Mouse (Mus musculus) lung, embryonic 16.5 days (tissue): ENCODE data around the gene Fcgrt. TPM values are rescaled to one million over a fixed set of nuclear protein-coding genes. Genes with fewer than 3 reads are reported as not detected.

Source experiments
- ATAC-seq: fragments of 200-750 bp; cut with Nextera tagmentation; 2 replicates; pipeline ENCODE4 v1.8.0; 2017; ENCODE audit warnings: low read depth, mild to moderate bottlenecking, moderate library complexity
- H3K27ac ChIP-seq: fragments of 300-500 bp; sonication (generic); 2 replicates; pipeline ENCODE4 v1.5.1; 2014; ENCODE audit warnings: mild to moderate bottlenecking, control low read depth, low read length
- H3K27me3 ChIP-seq: fragments of 300-500 bp; sonication (generic); 2 replicates; pipeline ENCODE4 v1.6.1; 2014; ENCODE audit warnings: low read depth, low read length, mixed read lengths; ENCODE audit not compliant: control insufficient read depth, insufficient read depth
- H3K36me3 ChIP-seq: fragments of 300-500 bp; sonication (generic); 2 replicates; pipeline ENCODE4 v1.6.1; 2014; ENCODE audit warnings: low read length; ENCODE audit not compliant: control insufficient read depth, insufficient read depth
- H3K4me1 ChIP-seq: fragments of 300-500 bp; sonication (generic); replicated peaks from 2 replicates; pipeline ENCODE4 v1.6.1; 2014; ENCODE audit warnings: low read length, mixed read lengths; ENCODE audit not compliant: control insufficient read depth, insufficient read depth
- H3K4me2 ChIP-seq: fragments of 300-500 bp; sonication (generic); 2 replicates; pipeline ENCODE4 v1.6.1; 2014; ENCODE audit warnings: low read depth, low read length, control low read depth
- H3K4me3 ChIP-seq: fragments of 300-500 bp; sonication (generic); 2 replicates; pipeline ENCODE4 v1.5.1; 2014; ENCODE audit warnings: mild to moderate bottlenecking, low read length, control low read depth
- H3K9ac ChIP-seq: fragments of 300-500 bp; sonication (generic); 2 replicates; pipeline ENCODE4 v1.6.1; 2014; ENCODE audit warnings: low read length, control low read depth
- H3K9me3 ChIP-seq: fragments of 300-500 bp; sonication (generic); 2 replicates; pipeline ENCODE4 v1.6.1; 2016; ENCODE audit warnings: low read length; ENCODE audit not compliant: control insufficient read depth
- WGBS: fragments of 180-500 bp; shearing (Covaris S2); extraction: QIAGEN DNeasy Blood & Tissue Kit; methylation state at CpG from one replicate; pipeline ENCODE4 v1.1.7; 2014; 5-methylcytosine and 5-hydroxymethylcytosine counted together
- polyA plus RNA-seq: library from polyadenylated mRNA; unstranded; fragments of >200 nt; fragmentation: Nextera tagmentation; extraction: Ambion mirVana; gene quantifications from 2 replicates; pipeline ENCODE4 v1.2.1, GENCODE M21; 2015

Gene Fcgrt
- polyA plus RNA-seq, 1 experiment from 2014 or later = 93.7 TPM

DNA sequence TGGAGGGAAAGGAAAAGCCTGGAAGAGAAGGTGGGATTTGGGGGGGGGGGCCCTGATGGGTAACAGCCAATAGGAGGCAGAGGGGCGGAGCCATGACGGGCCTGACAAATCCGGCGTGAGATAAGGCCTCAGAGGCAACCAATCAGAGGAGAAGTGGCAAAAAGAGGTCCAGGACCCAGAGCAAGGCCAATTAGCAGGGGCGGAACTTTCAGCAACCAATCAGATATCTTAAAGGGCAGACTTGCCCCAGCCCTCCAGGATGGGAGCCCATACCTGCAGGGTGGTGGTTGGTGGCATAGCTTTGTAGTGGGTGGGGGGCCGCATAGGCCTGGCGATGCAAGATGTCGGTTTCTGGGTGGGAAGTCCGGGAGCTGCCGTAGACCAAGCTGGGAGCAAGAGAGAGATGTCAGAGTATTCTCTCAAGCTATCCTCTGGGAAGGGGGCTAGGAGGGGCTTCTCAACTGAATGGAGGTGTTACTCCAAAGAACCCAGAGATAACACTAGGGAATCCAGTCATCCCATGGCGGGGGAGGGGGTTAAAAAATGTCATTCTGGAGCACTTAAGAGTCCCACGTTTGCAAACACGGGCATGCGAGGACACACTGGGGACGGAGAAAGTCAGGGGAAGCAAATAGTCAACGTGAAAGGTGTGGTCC is 52.6 kb downstream of the Fcgrt start:
- peak overlapping the region; percentile 100 for H3K27ac ChIP-seq
- H3K36me3 ChIP-seq = peaks cover 38% of the 10 kb centered on the region
- H3K4me1 ChIP-seq = peaks cover 19% of the 10 kb centered on the region
- ATAC-seq = peak; percentile 14
- WGBS = 7% methylated on average over 16 of the region's 16 CpGs
- no peaks in the 10 kb centered on the region for H3K27me3 ChIP-seq
- H3K9ac ChIP-seq = peak overlapping the region; percentile 76
- H3K4me2 ChIP-seq = peak overlapping the region; percentile 95
- peak overlapping the region; percentile 90 for H3K4me3 ChIP-seq
- H3K9me3 ChIP-seq = no peaks in the 10 kb centered on the region

DNA sequence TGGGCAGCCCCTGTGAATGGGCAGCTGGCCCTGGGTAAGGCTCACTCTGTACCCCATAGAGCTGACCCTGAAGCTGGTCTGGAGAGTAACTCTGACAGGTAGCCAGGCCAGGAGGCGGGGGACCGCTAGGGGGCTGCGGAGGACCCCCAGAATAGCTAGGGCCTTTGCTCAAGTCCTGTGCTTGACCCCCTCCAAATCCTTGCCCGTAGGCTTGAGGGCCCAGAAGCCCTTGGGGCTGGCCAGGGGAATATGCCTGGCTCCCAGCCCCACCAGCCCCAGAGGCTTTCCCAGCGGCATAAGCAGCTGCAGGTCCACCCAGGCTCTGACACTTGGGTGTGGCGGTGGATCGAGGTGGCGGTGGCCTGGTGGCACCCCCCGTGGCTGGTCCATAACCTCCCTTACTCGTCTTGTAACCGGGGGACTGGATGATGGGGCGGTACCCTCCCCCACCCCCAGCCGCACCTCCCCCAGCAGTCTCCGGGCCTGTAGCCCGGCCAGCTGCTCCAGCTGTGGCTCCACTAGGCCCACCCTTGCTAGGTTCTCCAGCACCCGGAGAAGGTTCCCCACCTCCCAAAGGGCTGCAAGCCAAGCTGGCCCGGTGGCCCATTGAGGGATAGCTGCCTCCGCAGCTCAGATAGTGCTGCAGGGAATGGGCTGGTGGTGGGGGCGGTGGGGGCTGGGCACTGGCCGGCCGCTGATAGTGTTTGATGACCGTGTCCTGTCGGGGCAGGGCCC is 54.6 kb downstream of the Fcgrt start:
- Histone ChIP-seq H3K4me2 (no peak overlapping the region), H3K27me3 (no peaks in the 10 kb centered on the region), H3K9ac (no peak overlapping the region), H3K36me3 (peaks cover 53% of the 10 kb centered on the region), H3K27ac (no peak overlapping the region), H3K4me1 (peaks cover 16% of the 10 kb centered on the region), H3K4me3 (no peak overlapping the region), H3K9me3 (no peaks in the 10 kb centered on the region)
- ATAC-seq = no peak
- 84% methylated on average over 23 of the region's 23 CpGs for WGBS

DNA sequence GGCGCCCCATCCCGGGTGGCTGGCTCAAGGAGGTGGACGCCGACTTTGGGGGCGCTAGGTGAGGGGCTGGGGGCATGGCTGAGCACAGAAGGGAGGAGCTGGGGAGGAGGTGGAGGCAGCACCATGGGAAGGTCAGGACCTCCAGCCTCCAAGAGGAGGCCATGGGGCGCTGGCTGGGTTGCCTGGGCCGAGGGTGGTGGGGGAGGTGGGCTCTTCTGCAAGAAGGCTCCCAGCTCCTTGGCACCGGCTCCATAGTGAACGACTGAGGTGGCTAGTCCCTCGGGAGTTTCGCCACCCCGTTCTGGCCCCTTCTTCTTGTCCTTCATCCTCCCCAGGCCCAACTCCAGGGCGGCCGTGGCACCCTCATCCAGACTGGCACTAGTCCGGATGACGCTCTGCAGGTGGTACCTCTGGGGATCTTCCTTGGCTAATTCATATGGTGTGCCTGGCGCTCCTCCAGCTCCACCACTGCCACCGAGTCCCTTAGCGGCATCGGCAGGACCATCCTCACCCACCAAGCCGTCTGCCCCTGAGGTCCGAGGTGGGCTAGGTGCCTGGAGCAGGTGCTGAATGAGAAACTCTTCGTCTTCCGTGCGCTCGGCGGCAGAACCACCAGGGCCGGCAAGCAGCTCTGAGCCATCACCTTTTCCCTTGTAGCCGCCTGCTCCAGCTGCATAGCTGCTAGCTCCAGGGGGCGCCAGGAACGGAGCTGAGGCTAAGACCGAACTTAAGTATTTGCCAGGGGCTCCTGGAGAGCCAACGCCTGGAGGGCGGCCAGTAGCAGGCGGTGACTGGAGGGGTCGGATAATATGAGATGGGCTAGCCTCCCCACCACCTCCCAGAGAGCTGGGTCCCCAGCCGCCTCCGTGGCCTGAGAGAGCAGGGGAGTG is 55.4 kb downstream of the Fcgrt start:
- 88% methylated on average over 38 of the region's 38 CpGs for WGBS
- no peak overlapping the region for H3K4me3 ChIP-seq
- no peak for ATAC-seq
- no peaks in the 10 kb centered on the region for H3K27me3 ChIP-seq
- peaks cover 58% of the 10 kb centered on the region for H3K36me3 ChIP-seq
- no peaks in the 10 kb centered on the region for H3K9me3 ChIP-seq
- no peak overlapping the region for H3K9ac ChIP-seq
- peaks cover 16% of the 10 kb centered on the region for H3K4me1 ChIP-seq
- H3K4me2 ChIP-seq = no peak overlapping the region
- H3K27ac ChIP-seq = no peak overlapping the region

DNA sequence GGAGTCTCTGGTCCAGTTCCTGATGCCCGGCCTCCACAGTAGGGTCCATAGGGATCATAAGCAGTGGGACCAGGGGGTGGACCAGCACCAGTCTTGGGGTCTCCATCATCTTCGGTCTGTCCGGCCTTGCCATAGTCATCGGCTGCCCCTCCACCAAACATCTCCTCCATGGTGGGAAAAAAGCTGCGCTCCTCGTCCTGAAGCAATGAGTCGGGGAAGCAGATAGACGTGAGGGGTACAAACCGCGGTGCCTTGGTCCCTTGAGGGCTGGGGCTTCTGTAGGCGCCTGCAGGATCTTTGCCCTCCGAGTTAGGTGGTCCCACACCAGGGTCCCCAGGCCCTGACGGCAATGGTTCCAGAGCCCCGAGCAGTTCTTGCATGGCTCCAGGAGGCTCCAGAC is 56.2 kb downstream of the Fcgrt start:
- no peak overlapping the region for H3K9ac ChIP-seq
- no peak for ATAC-seq

DNA sequence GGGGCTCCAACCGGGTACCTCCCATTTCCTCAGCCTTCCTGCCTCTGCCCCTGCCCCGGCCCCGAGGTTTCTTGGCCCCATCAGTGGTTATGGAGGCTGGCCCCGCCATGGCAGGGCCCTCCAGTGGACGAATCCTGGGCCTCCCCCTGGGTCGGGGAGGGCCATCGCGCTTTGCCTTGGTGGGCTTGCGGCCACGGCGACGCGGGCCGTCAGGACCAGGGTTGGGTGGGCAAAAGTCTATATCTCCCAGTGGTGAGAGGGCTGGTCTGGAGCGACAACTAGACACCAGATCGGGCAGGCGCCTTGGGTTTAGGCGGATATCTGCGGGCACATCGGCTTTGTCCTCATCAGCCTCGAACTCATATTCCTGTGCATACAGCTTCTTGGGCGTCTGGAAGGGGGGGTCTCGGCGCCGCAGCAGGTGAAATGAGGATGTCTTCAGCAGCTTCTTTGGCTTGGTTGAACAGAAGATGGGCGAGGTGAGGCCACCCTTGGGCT is 56.7 kb downstream of the Fcgrt start:
- Histone ChIP-seq H3K36me3 (peaks cover 69% of the 10 kb centered on the region), H3K4me2 (no peak overlapping the region), H3K4me3 (no peak overlapping the region), H3K9me3 (no peaks in the 10 kb centered on the region), H3K9ac (no peak overlapping the region), H3K4me1 (peaks cover 15% of the 10 kb centered on the region), H3K27ac (no peak overlapping the region), H3K27me3 (no peaks in the 10 kb centered on the region)
- whole genome bisulfite sequencing = 91% methylated on average over 26 of the region's 26 CpGs
- ATAC-seq = no peak

More for the DNA sequence above, 56.2 kb downstream of the Fcgrt start:
- Histone ChIP-seq H3K4me3 (no peak overlapping the region), H3K27ac (no peak overlapping the region), H3K4me1 (peaks cover 16% of the 10 kb centered on the region), H3K4me2 (no peak overlapping the region), H3K27me3 (no peaks in the 10 kb centered on the region), H3K9me3 (no peaks in the 10 kb centered on the region), H3K36me3 (peaks cover 65% of the 10 kb centered on the region)
- WGBS = 97% methylated on average over 14 of the region's 14 CpGs

DNA sequence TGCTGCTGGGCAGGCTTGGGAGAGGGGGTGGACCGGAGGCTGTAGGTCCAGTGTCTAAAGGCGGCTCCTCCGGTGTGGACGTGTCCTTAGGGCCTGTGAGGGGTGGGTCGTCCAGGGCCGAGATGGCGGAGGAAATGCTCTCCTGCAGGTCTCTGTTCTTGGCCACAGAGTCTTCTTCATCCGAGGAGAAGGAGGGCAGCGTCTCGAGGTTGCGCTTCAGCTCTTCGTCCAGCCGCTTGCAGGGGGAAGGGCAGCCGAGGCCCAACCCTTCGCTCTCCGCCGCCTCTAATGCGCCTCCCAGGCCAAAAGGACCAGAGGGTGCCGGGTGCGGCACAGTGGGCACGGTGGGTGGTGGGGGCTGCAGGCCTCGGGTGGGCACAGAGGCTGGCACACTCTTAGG is 57.9 kb downstream of the Fcgrt start:
- H3K4me3 ChIP-seq = no peak overlapping the region
- no peak overlapping the region for H3K4me2 ChIP-seq
- H3K9me3 ChIP-seq = no peaks in the 10 kb centered on the region
- H3K36me3 ChIP-seq = peaks cover 73% of the 10 kb centered on the region
- 92% methylated on average over 22 of the region's 22 CpGs for WGBS
- peaks cover 3% of the 10 kb centered on the region for H3K4me1 ChIP-seq
- no peak overlapping the region for H3K9ac ChIP-seq
- H3K27ac ChIP-seq = no peak overlapping the region
- H3K27me3 ChIP-seq = no peaks in the 10 kb centered on the region
- ATAC-seq = no peak

DNA sequence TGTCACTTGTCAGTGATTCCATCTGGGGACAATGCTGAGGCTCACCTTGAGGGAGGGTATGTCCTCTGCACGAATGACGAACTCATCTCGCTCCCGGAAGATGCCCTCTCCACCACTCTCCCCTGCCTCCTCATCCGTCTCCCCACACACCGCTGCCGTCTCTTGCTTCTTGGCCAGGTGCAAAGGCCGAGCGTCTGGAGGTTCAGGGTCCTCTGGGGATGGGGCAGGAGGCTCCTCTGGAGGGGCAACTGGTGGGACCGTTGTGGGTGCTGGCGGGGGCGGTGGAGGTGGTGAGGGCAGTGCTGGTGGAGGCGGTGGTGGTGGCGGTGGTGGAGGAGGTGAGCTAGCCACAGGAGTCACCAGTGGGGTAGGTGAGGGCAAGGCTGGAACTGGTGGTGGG is 60.3 kb downstream of the Fcgrt start:
- Histone ChIP-seq H3K27ac (no peak overlapping the region), H3K4me3 (no peak overlapping the region), H3K9me3 (no peaks in the 10 kb centered on the region), H3K27me3 (no peaks in the 10 kb centered on the region), H3K4me1 (no peaks in the 10 kb centered on the region), H3K9ac (no peak overlapping the region), H3K4me2 (no peak overlapping the region), H3K36me3 (peaks cover 73% of the 10 kb centered on the region)
- ATAC-seq = no peak
- 90% methylated on average over 14 of the region's 14 CpGs for WGBS
